Mouse (Mus musculus) ES-Bruce4 (cell line): Measurements from ENCODE around the gene Ssrp1.

Source experiments
- CTCF ChIP-seq: IDR thresholded peaks from one replicate; pipeline ENCODE4 v1.8.1; 2011; ENCODE audit warnings: low read depth, low read length
- EP300 ChIP-seq: IDR thresholded peaks from 2 replicates; pipeline ENCODE4 v1.6.1; 2011; ENCODE audit warnings: low read depth, low read length; ENCODE audit not compliant: insufficient read depth
- POLR2A ChIP-seq: IDR thresholded peaks from one replicate; pipeline ENCODE4 v1.8.1; 2011; ENCODE audit warnings: low read length; ENCODE audit not compliant: insufficient read depth

GRCm38 (mm10) chr2:85050001-85050634 lies 13.1 kb downstream of the Ssrp1 start:
- TF ChIP-seq CTCF (no peak), POLR2A (no peak), EP300 (no peak)
